Mouse (Mus musculus) lung, embryonic 15.5 days (tissue): ENCODE data around the gene Hist1h4d. TPM values are rescaled to one million over a fixed set of nuclear protein-coding genes. Genes with fewer than 3 reads are reported as not detected.

ENCODE experiments used
- ATAC-seq: fragments of 200-750 bp; cut with Nextera tagmentation; 2 replicates; pipeline ENCODE4 v1.8.0; 2017; ENCODE audit warnings: moderate number of reproducible peaks, borderline replicate concordance; ENCODE audit not compliant: low FRiP score, low TSS enrichment; ENCODE audit errors: extremely low read depth
- H3K27ac ChIP-seq: fragments of 300-500 bp; sonication (generic); 2 replicates; pipeline ENCODE4 v1.5.1; 2015; ENCODE audit warnings: moderate library complexity, mild to moderate bottlenecking, inconsistent platforms
- H3K27me3 ChIP-seq: fragments of 300-500 bp; sonication (generic); 2 replicates; pipeline ENCODE4 v1.6.1; 2015; ENCODE audit warnings: inconsistent platforms
- H3K36me3 ChIP-seq: fragments of 300-500 bp; sonication (generic); 2 replicates; pipeline ENCODE4 v1.6.1; 2015; ENCODE audit warnings: inconsistent platforms
- H3K4me1 ChIP-seq: fragments of 300-500 bp; sonication (generic); 2 replicates; pipeline ENCODE4 v1.6.1; 2015; ENCODE audit warnings: inconsistent platforms
- H3K4me2 ChIP-seq: fragments of 300-500 bp; sonication (generic); 2 replicates; pipeline ENCODE4 v1.6.1; 2015; ENCODE audit warnings: inconsistent platforms, mild to moderate bottlenecking, moderate library complexity
- H3K4me3 ChIP-seq: fragments of 300-500 bp; sonication (generic); 2 replicates; pipeline ENCODE4 v1.5.1; 2015; ENCODE audit warnings: mild to moderate bottlenecking, inconsistent platforms
- H3K9ac ChIP-seq: fragments of 300-500 bp; sonication (generic); 2 replicates; pipeline ENCODE4 v1.6.1; 2015; ENCODE audit warnings: inconsistent platforms
- H3K9me3 ChIP-seq: fragments of 300-500 bp; sonication (generic); 2 replicates; pipeline ENCODE4 v1.6.1; 2016; ENCODE audit warnings: inconsistent platforms
- WGBS: fragments of 180-500 bp; shearing (Covaris S2); methylation state at CpG from one replicate; pipeline ENCODE4 v1.1.7; 2015; 5-methylcytosine and 5-hydroxymethylcytosine counted together
- polyA plus RNA-seq: library from polyadenylated mRNA; unstranded; fragments of >200 nt; fragmentation: Nextera tagmentation; extraction: Ambion mirVana; gene quantifications from 2 replicates; pipeline ENCODE4 v1.2.1, GENCODE M21; 2015

Gene Hist1h4d
- polyA plus RNA-seq, 1 experiment from 2014 or later = 160 TPM

GRCm38 (mm10) chr13:23592614-23593013 is 11.2 kb downstream of the Hist1h4d start:
- Histone ChIP-seq H3K4me3 (no peak overlapping the region), H3K9me3 (no peaks in the 10 kb centered on the region), H3K27me3 (no peaks in the 10 kb centered on the region), H3K36me3 (no peaks in the 10 kb centered on the region), H3K9ac (no peak overlapping the region), H3K4me2 (no peak overlapping the region), H3K27ac (peak overlapping the region; percentile 82), H3K4me1 (peaks cover 8% of the 10 kb centered on the region; the same call in 1 of the 2 replicates)
- 75% methylated on average over 7 of the region's 7 CpGs for WGBS
- ATAC-seq = no peak

- Histone ChIP-seq H3K4me1 (peaks cover 8% of the 10 kb centered on the region; the same call in 1 of the 2 replicates), H3K27ac (peak overlapping the region; percentile 82), H3K27me3 (no peaks in the 10 kb centered on the region), H3K9me3 (no peaks in the 10 kb centered on the region), H3K9ac (no peak overlapping the region), H3K4me2 (no peak overlapping the region), H3K4me3 (no peak overlapping the region), H3K36me3 (no peaks in the 10 kb centered on the region)
- no peak for ATAC-seq
- 65% methylated on average over 5 of the region's 5 CpGs for WGBS
These were observed 11.8 kb downstream of the Hist1h4d start for GRCm38 (mm10) chr13:23593051-23593770.

- H3K27me3 ChIP-seq = no peaks in the 10 kb centered on the region
- no peaks in the 10 kb centered on the region for H3K9me3 ChIP-seq
- no peak overlapping the region for H3K27ac ChIP-seq
- peaks cover 8% of the 10 kb centered on the region; the same call in 1 of the 2 replicates for H3K4me1 ChIP-seq
- ATAC-seq = no peak
- no peak overlapping the region for H3K9ac ChIP-seq
- no peak overlapping the region for H3K4me3 ChIP-seq
- no peaks in the 10 kb centered on the region for H3K36me3 ChIP-seq
- H3K4me2 ChIP-seq = no peak overlapping the region
- WGBS = 74% methylated on average over 2 of the region's 2 CpGs
These were observed 13.8 kb downstream of the Hist1h4d start for GRCm38 (mm10) chr13:23595185-23595584.

DNA sequence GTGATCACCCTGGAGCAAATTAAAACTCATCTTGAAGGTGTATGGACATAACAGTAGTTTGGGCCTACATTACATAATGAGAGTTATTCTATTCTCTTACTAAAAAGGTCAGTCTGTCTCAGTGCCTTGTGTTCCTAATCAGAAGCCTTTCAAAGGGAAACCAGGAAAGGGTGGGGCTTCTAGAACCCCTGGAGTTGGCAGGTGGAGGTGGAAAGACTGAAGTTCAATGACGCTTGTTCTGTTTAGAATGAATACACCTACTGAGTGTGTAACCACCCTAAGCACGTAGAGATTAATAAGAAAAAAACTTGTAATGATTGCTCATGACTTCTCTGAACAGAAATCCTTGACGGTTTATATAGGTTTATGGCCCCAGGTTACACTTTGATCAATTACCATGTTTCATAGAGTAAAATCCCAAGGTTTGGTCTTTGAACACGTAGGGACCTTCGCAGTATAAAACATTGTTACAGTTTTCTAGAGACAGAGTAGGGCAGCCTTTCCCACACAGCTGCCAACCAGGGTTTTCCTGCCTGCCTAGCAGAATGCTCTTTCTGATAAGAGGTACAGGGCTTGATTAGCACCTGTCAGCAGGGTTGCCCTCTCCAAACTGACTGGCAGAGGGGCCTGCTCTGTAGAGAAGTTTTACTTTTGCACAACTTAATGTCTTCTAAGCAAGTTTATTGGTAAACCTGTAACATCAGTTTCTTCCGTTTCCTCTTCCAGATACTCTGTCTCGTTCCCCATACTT is 14.4 kb downstream of the Hist1h4d start:
- ATAC-seq = no peak
- 80% methylated on average over 7 of the region's 7 CpGs for WGBS

DNA sequence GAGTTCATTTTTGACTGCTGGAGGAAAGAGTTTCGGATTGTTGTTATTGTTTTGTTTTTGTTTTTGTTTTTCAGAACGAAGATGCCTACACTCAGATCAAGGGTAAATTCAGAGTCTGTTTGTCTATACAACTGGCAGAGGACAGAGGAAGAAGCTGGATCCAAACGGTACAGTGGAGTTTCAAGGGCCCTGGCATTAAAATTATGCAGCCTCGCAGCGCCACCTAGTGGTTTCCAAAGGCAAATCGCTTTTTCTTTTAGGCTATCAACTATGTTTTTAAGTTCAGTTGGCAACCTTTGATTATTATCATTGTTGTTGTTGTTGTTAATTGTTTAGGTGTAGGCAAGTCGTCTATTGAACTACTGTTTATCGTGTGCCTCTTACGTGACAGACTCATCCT is 16.6 kb downstream of the Hist1h4d start:
- no peak for ATAC-seq
- 6% methylated on average over 9 of the region's 9 CpGs for WGBS
- no peaks in the 10 kb centered on the region for H3K27me3 ChIP-seq
- no peaks in the 10 kb centered on the region for H3K36me3 ChIP-seq
- no peak overlapping the region for H3K4me3 ChIP-seq
- H3K4me2 ChIP-seq = no peak overlapping the region
- no peaks in the 10 kb centered on the region for H3K9me3 ChIP-seq
- no peak overlapping the region for H3K9ac ChIP-seq
- H3K4me1 ChIP-seq = peaks cover 4% of the 10 kb centered on the region; the same call in 1 of the 2 replicates
- H3K27ac ChIP-seq = no peak overlapping the region

More for the DNA sequence above, 14.4 kb downstream of the Hist1h4d start:
- peaks cover 8% of the 10 kb centered on the region; the same call in 1 of the 2 replicates for H3K4me1 ChIP-seq
- H3K4me3 ChIP-seq = no peak overlapping the region
- H3K4me2 ChIP-seq = no peak overlapping the region
- H3K9me3 ChIP-seq = no peaks in the 10 kb centered on the region
- H3K9ac ChIP-seq = no peak overlapping the region
- H3K27me3 ChIP-seq = no peaks in the 10 kb centered on the region
- no peaks in the 10 kb centered on the region for H3K36me3 ChIP-seq
- no peak overlapping the region for H3K27ac ChIP-seq

- Histone ChIP-seq H3K4me2 (no peak overlapping the region), H3K9ac (no peak overlapping the region), H3K36me3 (no peaks in the 10 kb centered on the region), H3K27ac (0 out of 2 replicates have a peak overlapping the region, but pooled peaks have one; percentile 8), H3K4me3 (no peak overlapping the region), H3K4me1 (no peaks in the 10 kb centered on the region), H3K9me3 (no peaks in the 10 kb centered on the region), H3K27me3 (no peaks in the 10 kb centered on the region)
- WGBS = 63% methylated on average over 7 of the region's 7 CpGs
- no peak for ATAC-seq
These were observed 21.8 kb downstream of the Hist1h4d start for GRCm38 (mm10) chr13:23603182-23603699.

DNA sequence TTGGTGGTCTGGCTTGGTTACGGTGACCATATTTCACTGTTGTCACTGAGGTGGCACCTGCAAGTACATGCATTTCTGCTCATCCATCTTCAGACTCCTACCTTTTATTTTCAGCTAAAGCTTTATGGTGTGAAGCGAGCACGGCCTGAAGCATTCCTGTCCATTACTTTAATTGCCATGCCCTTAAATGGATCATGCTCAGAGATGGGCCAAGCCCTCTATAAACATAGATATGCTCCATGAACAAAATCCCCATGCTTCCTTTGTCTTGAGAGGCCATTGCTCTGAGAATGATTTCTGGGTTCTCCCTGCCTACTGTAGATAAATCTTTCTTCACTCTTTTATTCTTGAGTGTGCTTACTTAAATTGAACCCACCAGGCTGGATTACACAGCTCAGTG is 23.1 kb downstream of the Hist1h4d start:
- H3K4me2 ChIP-seq = no peak overlapping the region
- H3K9ac ChIP-seq = no peak overlapping the region
- 87% methylated on average over 3 of the region's 3 CpGs for WGBS
- H3K4me1 ChIP-seq = no peaks in the 10 kb centered on the region
- H3K27ac ChIP-seq = no peak overlapping the region
- no peaks in the 10 kb centered on the region for H3K9me3 ChIP-seq
- no peak for ATAC-seq
- H3K27me3 ChIP-seq = no peaks in the 10 kb centered on the region
- H3K36me3 ChIP-seq = no peaks in the 10 kb centered on the region
- no peak overlapping the region for H3K4me3 ChIP-seq

GRCm38 (mm10) chr13:23605052-23605451 is 23.7 kb downstream of the Hist1h4d start:
- Histone ChIP-seq H3K27me3 (no peaks in the 10 kb centered on the region), H3K27ac (no peak overlapping the region), H3K4me2 (no peak overlapping the region), H3K4me1 (no peaks in the 10 kb centered on the region), H3K9me3 (no peaks in the 10 kb centered on the region), H3K4me3 (no peak overlapping the region), H3K36me3 (no peaks in the 10 kb centered on the region), H3K9ac (no peak overlapping the region)
- no peak for ATAC-seq
- 82% methylated on average over 3 of the region's 3 CpGs for WGBS

GRCm38 (mm10) chr13:23609209-23609608 is 27.8 kb downstream of the Hist1h4d start:
- Histone ChIP-seq H3K27me3 (no peaks in the 10 kb centered on the region), H3K4me1 (no peaks in the 10 kb centered on the region), H3K4me3 (no peak overlapping the region), H3K9ac (no peak overlapping the region), H3K4me2 (no peak overlapping the region), H3K36me3 (no peaks in the 10 kb centered on the region), H3K27ac (no peak overlapping the region), H3K9me3 (no peaks in the 10 kb centered on the region)
- WGBS = 70% methylated on average over 4 of the region's 4 CpGs
- no peak for ATAC-seq

- no peak overlapping the region for H3K27ac ChIP-seq
- no peak overlapping the region for H3K9ac ChIP-seq
- H3K4me2 ChIP-seq = no peak overlapping the region
- no peaks in the 10 kb centered on the region for H3K4me1 ChIP-seq
- H3K9me3 ChIP-seq = no peaks in the 10 kb centered on the region
- no peaks in the 10 kb centered on the region for H3K36me3 ChIP-seq
- no peak for ATAC-seq
- no peak overlapping the region for H3K4me3 ChIP-seq
- no peaks in the 10 kb centered on the region for H3K27me3 ChIP-seq
These were observed 28.4 kb downstream of the Hist1h4d start for GRCm38 (mm10) chr13:23609844-23610243.

GRCm38 (mm10) chr13:23610393-23610792 is 29.0 kb downstream of the Hist1h4d start:
- WGBS = 72% methylated on average over 2 of the region's 2 CpGs

GRCm38 (mm10) chr13:23611638-23612037 is 30.2 kb downstream of the Hist1h4d start:
- 84% methylated on average over 3 of the region's 3 CpGs for WGBS
- Histone ChIP-seq H3K4me3 (no peak overlapping the region), H3K27me3 (no peaks in the 10 kb centered on the region), H3K4me1 (no peaks in the 10 kb centered on the region), H3K9ac (no peak overlapping the region), H3K27ac (no peak overlapping the region), H3K36me3 (no peaks in the 10 kb centered on the region), H3K9me3 (no peaks in the 10 kb centered on the region), H3K4me2 (no peak overlapping the region)
- no peak for ATAC-seq

More at GRCm38 (mm10) chr13:23610393-23610792, 29.0 kb downstream of the Hist1h4d start:
- no peak for ATAC-seq
- Histone ChIP-seq H3K4me3 (no peak overlapping the region), H3K4me2 (no peak overlapping the region), H3K9me3 (no peaks in the 10 kb centered on the region), H3K36me3 (no peaks in the 10 kb centered on the region), H3K27me3 (no peaks in the 10 kb centered on the region), H3K27ac (no peak overlapping the region), H3K9ac (no peak overlapping the region), H3K4me1 (no peaks in the 10 kb centered on the region)
